Mouse (Mus musculus) layer of hippocampus, postnatal 25 days (tissue): ENCODE measurements at regions not wholly inside any gene's neighbourhood (a gene's known extent, or its start where the extent isn't known, plus 50 kb on each side); places are given as distances from the start of the nearest gene placed in this dataset.
A peak's percentile ranks its signal among the peaks of the same experiment; 100 is the strongest.

Source experiments
- DNase-seq, 2 experiments: peaks; one replicate each; pipeline ENCODE4 v3.0.0; 2022; ENCODE audit warnings: mixed read lengths in 2 of 2, low spot score in 1 of 2; ENCODE audit errors: extremely low spot score in 1 of 2

DNA sequence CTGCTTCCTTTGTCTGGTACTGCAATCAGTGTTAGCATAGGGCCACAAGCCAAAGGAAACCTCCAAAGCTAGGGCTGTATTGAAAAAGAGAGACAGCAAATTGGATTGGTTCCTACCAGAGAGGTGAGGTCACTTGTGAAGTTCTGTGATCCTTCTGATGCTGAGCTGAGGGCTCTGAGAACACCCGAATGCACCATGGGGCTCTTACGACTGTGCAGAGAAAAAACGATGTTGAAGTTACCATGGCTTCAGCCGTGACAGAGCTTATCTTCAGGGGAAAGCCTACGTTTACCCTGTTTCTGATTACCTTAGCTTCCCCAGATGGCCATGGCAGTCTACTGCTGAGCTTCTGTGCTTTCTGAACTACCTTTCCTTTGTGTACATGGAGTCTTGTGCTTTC, 53.9 kb upstream of the Fmo9 start:
- DNase-seq, result no peak

- peak in 1 of 2 experiments; percentile 47 for DNase-seq
Observed at GRCm38 (mm10) chr1:166738029-166738428, 56.4 kb upstream of the Fmo9 start.

GRCm38 (mm10) chr1:166750236-166750635, 68.6 kb upstream of the Fmo9 start:
- peak in 1 of 2 experiments; percentile 14 for DNase-seq

- DNase-seq, result no peak
Observed at GRCm38 (mm10) chr1:166750777-166751176, 69.1 kb upstream of the Fmo9 start.

GRCm38 (mm10) chr1:166751436-166751835, 69.8 kb upstream of the Fmo9 start:
- DNase-seq, result no peak

DNA sequence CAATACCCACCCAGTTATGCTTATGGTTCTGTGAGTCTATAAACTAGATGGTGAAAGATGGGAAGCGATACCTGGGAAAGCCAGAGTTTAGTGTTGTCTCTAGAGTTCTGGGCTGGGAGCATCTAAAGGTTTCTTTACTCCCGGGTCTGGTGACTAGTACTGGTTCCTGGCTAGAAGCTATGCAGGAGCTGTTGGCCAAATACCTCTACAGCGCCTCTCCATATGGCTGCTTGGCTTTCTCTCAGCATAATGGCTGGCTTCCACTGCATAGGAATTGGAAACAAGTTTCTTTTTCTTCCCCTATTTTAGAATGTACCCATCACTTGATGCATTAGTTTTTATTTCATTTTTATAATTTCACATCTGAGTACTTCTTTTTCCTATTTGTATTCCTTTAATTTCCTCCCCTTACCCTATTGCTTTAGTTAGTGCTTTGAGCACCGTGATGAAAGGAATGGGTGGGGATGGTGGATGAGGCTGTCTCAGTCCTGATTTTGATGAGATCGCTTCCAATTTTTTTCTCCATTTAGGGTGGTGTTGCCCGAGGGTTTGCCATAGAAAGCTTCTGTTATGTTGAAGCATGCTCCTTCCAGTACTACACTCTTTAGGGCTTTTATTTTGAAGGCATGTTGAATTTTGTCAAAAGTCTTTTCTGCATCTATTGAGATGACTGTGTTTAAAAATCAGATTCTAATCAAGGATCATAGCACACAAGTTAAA, 71.5 kb upstream of the Fmo9 start:
- DNase-seq, result no peak

- DNase-seq, result no peak
Observed at GRCm38 (mm10) chr1:166758987-166759386, 77.3 kb upstream of the Fmo9 start.

DNA sequence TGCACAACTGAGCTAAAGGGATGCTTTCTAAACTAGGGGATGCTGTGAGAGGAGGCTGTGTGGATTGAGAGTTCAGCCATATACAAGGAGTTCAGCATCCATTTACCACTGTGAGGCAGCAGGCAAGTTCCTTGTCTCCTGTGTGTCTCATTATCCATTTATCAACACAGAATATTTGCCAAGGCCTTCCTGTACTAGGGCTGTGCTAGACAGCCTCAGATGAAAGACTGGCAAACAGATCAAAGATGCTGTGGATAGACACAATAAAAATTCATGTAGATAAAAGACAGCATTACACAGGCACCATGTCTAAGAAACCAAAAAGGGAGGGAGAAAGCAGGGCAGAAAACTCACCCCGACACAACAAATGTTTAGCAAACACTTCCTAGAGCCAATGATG, 91.5 kb upstream of the Fmo9 start:
- no peak for DNase-seq

DNA sequence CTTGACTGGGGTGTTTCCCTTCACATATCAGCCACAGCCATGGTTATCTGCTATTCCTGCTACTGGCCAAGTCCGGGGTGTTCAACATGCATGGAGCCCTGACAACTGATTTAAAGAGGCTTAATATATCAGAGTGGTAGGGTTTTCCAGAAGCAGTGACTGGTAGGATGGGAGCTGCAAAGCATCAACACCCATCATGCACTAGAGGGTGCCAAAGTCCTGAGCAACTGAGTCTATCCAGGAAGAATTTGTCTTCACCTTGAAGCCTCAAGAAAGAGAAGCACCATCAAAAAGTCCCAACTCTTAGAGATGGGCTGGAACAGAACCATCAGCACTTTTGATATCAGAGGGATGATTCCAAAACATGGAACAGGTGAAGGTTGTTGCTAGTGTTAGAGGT, 100.5 kb upstream of the Fmo9 start:
- peak in 1 of 2 experiments; percentile 43 for DNase-seq

GRCm38 (mm10) chr1:166787945-166788344, 106.3 kb upstream of the Fmo9 start:
- DNase-seq, result no peak

DNA sequence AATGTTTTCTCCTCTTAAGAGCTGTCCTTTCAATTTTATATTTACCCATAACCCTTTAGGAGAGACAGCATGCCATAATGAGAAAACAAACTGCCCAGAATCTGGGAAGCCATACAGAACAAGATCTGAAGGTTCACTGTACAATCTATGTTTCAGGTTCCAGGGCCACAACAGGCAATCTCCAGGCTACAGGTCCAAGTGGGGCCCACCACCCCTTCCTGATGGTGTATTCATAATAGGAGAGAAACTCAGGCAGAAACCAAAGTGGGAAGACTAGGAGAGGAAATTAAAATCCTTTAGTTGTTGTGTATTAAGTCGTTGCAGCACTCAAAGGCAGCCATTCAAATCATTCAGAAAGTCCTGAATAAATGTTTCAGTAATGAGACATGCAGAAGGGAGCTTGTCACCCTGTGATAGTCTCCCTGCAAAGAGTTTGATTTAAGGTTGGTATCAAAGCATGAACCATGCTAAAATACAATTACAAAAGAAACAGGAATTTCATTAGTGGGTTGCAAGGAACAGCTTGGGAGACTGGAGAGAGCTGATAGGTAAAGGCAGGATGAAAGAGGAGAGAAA, 107.3 kb upstream of the Fmo9 start:
- DNase-seq, result no peak

DNA sequence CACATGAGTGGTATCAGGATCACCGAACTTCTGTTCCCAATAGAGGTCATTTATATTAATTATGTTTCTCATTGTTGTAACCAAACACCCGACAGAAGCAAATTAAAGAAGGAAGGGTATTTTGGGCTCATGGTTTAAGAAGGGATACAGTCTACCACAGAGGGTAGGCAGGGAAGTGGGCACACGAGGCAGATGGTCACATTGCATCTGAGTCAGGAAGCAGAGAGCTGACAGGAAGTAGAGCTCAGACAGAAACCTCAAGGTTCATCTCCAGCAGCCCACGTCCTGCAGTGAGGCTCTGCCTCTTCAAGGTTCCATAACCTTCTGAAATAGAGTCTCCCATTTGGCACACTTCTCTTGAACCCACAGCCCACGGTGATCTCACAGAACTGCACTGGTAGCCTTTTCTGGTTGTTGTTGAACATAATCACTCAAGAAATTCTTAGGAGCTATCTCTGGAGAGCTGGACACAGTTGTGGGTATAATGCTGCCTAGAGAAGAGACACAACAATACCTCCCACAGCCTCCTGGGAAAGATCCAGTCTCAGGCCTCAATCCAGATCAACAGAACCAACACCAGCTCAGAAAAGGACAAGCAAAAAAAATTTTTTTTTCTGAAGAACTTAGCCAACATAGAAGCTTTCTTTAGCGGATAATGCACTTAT, 111.5 kb upstream of the Fmo9 start:
- DNase-seq, result no peak

DNA sequence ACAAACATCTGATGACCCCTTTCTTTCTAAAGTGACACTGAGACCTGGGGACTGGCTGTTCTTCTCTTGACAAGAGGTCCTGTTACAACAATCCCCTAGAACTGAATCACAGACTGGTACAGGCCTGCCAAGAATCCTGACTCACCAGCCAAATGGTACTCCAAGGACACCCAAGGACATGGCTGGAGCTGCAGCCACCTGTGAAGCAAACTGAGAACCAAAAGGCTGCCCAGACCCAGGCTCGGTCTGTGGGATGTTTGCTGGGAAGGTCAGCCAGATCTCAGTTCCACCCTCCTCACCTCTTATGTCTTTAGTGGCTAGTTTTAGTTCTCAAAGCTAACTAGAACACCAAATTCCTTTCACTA, 112.1 kb upstream of the Fmo9 start:
- no peak for DNase-seq

DNA sequence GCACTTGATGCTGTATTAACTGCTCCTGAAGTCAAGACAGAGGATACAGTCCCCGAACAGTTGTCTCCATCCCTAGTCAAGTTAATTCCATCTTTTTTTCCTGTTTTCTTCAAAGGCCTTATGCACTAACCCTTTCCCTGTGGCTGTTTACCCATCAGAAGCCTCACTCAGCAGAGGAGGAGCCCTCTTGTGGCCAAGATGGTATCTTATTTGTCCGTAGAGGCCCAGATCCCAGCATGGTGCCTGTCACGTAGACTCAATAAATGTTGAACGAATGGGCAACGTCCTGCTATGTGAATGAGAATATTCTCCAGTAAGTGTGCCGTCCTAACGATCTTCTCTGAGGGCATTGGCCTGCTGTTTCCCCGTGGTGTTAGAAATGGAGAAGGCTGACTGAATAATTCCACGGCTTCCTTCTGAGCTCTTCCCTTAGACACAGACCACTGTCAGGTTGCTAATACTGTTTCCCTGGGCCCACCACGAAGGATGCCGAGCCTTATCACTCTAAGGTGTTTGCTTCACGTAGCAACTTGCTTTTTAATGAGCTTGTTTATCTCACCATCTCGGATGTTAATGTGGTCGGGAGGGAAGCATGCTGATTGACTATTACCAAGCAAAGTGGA, 113.1 kb upstream of the Fmo9 start:
- peak in 1 of 2 experiments; percentile 18 for DNase-seq

GRCm38 (mm10) chr1:166795613-166796012, 114.0 kb upstream of the Fmo9 start:
- DNase-seq, result no peak

DNA sequence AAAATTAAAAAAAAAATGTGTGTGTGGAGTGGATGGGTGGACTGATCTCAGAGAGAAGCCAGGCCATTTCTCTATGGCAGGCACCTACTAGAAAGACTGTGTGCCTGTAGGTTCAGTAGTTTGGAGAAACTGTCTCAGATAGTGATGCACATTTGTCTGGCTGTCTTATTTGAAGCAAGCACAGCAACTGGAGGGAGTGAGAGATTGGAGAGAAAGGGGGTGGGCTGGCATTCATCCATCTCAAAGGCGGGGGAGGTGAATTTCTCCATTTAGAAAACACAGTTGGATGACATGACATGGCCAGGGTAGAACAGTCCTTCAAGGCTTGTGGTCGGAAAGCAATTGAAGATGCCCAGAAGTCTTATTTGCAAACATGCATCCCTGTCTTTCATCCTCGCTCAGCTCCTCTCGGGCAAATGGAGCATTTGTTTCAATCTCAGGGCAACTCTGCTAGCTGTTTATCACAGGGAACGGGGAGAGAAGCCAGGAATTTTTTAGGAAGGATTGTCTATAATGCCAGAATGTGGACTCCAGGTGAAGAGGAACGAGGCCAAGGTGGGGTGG, 114.8 kb upstream of the Fmo9 start:
- DNase-seq, result peak in 1 of 2 experiments; percentile 13

GRCm38 (mm10) chr1:166796931-166797330, 115.3 kb upstream of the Fmo9 start:
- DNase-seq, result peak in 1 of 2 experiments; percentile 28

GRCm38 (mm10) chr1:166800953-166801603, 119.4 kb upstream of the Fmo9 start:
- DNase-seq, result no peak

DNA sequence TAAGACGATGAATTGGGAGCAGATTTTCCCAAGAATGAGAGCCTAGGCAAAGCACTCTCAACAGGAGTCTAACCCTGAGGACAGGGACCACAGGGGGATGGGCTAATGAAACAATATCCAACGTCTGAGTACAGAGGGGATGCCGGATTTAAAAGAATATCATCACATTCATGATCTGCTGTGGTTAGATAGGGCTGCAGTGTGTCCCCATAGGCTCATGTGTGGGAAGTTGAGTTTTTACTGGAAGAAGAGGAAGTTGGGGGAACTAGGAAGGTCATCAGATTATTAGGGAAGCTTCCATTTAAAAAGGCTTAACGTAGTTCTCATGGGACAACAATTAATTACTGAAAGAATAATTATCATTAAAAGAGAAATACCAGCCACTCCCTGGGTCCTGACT, 120.3 kb upstream of the Fmo9 start:
- DNase-seq, result no peak

DNA sequence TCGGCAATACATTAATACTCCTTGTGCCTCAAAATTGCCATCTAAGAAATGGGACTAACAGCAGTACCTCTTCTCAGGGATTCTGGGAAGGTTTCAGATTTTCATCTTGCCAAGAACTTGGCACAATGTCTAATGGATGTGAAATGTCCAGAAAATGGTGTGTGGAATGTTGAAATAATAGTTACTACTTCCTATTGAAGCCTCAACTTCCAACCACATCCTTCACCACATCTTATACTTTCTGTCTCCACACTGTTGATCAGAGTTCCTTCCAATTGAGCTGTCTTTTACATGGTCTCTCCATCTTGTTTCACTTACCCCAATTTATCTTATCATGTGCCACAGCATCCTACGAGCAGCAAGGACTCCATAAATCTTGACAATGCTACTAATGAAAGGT, 122.3 kb upstream of the Fmo9 start:
- no peak for DNase-seq

- DNase-seq, result no peak
Observed at GRCm38 (mm10) chr1:166804333-166804732, 122.7 kb upstream of the Fmo9 start.
